Mouse (Mus musculus): ENCODE data around the gene Tmem120b.

Tmem120b gene

DNA sequence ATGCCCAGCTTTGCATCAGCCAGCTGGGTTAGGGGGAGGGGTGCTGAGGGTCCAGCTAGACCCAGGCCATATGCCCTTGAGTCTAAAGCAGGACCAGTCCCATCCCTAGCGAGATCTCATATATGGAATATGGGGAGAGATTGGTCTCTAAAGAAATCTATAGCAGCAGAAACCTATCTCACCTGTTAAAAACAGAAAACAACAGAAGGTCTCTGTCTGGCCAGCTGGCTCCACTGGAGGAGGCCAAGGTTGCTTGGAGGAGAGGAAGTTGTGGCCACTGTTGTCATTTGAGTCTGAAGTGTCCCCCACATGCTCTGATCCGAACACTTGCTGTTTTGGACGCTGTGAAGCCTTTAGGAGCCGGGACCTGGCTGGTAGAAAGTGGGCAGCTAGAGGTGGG lies 20.6 kb downstream of the Tmem120b start:
- no peak for DNase-seq (ENCODE audit: extremely low read depth, low read depth, low spot score)

DNA sequence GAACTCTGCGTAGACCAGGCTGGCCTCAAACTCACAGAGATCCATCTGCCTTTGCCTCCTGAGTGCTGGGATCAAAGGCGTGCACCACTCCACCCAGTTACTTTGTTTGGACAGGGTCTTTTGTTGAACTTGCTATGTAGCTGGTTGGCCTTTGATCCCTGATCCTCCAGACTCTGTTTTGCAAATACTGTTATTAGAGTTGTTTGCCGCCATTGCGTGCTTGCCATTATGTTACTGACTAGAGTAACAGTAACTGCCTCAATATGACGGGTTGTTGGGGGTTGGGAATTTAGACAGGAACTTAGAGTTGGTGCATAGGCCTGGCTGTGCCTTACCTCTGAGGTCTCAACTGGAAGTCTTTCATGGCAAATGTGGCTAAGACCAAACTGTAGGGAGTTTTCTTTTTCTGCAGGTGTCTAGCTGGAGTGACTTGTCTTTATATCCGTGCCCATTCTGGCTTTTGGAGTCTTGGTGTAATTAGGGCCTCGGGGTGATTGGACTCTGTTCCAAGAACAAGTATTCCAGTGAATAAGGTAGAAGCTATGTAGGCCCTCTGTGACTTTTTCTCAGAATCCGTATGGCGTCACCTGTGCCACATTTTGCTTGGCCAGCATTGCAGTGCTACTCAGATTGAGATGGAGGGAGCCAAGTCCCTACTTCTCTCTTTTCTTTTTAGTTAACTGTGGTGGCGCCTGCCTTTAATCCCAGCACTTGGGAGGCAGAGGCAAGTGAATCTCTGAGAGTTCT lies 22.5 kb downstream of the Tmem120b start:
- peak; percentile 65 for DNase-seq (ENCODE audit: extremely low read depth, low read depth, low spot score)

DNA sequence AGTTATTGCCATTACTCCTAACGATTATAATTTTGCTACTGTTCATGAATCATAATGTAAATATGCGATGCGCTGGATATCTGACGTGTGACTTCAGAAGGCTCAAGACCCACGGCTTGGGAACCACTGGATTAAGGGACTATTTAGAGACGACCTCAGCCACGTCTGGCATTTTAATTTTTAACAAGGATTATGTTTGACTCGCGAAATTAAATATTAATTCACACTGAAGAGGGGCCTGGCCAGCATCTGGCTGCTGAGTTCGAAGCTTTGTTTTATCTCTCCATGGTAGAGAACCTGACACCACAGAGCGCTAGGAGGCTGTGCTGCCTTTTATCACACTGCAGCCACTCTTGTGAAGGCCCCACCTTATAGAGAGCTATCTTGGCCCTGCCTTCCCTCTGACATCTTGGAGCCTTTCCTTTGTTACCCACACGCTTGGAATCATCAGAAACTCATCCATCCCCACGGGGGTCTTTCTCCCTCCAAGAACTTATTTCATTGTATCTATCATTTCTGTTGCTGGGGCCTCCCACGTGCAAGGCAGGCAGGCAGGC lies 24.9 kb downstream of the Tmem120b start:
- DNase-seq (ENCODE audit: extremely low read depth, low read depth, low spot score): no peak

DNA sequence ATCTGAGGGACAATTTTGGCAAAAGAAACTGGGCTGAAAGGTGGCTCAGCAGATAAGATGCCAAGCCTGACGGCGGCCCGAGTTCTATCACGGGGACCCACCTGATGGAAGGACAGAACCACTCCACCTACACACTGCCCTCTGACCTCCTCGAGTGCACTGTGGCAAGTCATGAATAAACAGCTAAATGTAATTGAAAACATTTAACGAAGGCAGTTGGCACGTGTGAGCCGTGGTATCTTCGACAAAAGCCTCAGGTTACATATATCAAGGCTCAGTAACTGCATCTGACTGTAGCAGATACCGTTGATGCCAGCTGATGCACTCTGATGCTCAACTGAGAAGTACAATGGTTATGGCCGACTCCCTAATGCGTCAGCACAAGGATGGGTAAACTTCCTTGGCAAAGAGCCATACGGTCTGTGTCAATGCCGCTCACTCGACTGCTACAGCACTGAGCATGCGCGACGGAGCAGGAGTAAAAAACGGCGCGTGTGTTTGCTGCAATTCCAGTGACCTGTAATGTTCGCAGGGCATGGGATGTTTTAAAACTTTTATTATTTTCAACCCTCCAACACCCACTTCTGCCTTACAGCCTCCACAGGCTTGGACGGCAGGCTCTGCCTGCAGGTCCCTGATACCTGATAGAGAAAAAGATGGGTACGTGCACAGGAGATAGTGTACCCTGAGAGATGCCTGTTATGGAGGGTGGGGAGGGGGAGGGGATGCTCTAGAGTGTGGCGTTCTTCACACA lies 26.2 kb downstream of the Tmem120b start:
- no peak for DNase-seq (ENCODE audit: extremely low read depth, low read depth, low spot score)

DNA sequence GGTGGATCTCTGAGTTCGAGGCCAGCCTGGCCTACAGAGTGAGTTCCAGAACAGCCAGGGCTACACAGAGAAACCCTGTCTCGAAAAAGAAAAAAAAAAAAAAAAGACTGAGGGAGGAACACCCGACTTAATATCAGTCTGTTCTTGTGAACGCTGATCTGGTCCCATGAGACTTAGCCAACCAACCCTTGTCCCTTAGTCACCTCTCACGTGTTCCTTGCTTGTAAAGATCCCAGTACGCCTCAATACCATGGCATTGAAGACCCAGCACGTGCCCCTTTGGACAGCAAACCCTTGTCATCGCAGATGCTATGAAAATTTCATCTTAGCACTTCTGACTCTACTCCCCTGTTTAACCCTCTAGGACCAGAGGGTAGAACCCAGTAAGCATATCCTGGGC lies 28.1 kb downstream of the Tmem120b start:
- DNase-seq (ENCODE audit: extremely low read depth, low read depth, low spot score): no peak

DNA sequence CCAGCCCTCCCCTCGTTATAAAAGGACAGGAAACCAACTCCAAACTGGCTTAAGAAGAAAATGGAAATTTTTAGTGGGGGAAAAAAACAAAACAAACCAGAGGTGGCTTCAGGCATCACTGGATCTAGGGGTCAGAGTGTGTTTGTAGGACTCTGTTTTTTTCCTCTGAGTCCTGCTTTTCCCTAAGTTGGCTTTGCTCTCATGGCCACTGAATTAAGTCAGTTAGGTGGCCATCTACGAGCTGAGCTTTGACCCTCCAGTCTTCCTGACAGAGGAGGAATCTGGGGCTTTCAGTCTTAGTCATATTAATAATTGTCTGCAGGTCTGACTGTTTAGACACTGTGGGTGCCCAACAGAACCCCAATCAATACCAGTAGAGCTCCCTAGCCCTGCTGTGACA lies 30.3 kb downstream of the Tmem120b start:
- no peak for DNase-seq (ENCODE audit: extremely low read depth, low read depth, low spot score)

DNA sequence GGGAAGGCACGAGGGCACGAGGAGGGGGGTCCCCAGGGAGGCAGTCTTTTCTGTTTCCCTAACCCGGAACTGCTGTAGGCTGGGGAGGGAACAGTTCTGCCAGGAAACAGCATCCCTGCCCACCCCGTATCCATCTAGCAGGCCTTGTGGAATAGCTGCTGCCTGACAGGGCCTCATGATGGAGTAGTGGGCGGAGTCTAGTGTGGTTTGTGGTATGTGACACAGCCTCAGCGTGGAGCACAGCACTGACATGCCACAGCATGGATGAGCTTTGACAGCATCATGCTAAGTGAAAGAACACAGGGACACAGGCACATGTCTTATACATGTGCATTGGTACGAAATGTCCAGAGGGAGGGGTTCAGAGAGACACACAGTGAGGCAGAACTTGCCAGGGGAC lies 34.2 kb downstream of the Tmem120b start:
- no peak for DNase-seq (ENCODE audit: extremely low read depth, low read depth, low spot score)

DNA sequence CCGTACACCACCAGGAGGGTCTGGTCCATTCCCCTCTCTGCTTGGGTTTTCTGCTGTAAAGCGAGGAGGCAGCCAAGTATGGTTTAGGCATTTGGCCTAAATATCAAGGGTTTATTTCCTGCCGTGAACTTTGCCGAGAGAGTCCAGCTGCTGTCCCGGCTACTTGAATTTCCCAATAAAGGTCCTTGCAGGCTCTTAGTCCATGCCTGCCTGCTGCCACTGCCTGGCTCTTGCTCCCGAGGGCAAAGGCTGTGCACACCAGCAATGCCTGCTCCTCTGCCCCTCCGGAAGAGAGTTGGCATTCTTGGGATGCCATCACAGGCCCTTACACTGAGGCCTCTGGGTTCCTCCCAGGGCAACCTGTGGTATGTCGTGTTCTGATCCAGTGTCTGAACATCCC lies 35.3 kb downstream of the Tmem120b start:
- no peak for DNase-seq (ENCODE audit: extremely low read depth, low read depth, low spot score)

DNA sequence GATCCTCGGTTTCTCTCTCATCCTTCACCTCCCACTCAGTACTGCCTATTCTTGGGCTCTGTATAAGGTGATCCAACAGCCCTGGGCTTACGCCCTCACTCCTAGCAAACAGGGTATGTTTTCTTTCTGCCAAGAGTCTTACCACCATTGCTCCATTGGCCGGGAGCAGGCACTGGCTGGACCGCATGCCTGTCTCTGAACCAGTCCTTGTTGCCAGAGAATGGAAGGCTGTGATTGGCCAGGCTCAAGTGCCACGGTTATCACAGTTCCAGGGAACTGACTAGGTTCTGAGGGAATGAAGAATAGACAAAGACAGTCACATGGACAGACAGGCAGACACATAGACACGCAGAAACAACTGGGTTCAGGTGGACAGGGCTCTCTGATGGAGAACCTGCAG lies 36.6 kb downstream of the Tmem120b start:
- DNase-seq (ENCODE audit: extremely low read depth, low read depth, low spot score): no peak

DNA sequence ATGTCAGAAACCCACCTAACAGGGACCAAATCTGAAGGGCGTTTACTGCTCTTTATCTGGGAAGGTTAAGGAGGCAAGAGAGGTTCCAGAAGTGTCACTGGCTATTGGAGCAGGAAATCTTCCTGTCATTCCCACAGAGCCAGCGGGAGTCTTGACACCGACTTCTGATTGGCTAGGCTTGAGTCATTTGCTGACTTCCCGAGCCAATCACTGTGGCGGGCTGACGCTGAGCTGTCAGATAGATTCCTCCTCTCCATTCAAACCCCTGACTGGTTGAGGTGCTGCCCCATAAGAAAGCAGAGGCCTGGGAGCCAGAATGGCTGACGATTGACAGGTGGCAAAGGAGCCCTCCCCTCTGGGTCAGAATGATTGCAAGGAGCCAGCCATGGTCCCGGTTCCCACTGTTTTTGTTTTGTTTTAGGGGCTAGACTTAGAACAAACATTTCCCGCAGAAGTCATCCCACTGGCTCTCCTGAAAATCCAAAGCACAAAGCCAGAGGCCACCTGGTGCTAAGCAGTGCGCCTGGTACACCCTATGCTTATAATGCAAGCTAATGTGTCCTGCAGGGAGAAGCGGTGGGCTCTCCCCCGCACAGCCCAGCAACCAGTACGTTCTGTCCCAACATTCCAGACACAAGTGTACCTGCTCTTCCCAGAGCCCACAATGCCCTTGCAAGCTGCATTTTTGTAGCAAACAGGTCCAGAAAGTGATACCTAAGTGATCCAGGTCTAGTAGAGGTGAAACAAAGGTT lies 41.4 kb downstream of the Tmem120b start:
- DNase-seq (ENCODE audit: extremely low read depth, low read depth, low spot score): no peak

DNA sequence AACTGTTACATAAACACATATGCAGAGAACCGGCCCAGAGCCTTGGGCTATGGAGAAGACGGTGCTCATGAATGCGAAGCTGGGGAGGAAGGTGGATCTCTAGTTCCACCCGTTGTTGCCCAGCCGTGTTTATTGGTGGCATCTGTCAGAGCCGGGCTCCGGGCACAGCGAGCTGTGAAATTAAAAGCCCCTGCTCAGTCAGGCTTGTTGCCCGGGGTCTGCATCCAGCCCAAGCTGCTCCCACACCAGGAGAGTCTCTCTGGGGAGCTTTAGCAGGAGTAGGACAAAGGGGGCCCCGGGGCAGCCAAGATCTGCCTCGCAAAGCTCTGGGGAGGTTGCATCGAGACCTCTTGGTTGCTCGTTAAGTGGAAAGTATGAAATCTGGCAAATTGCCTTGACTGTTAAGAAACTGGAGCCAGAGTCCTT lies 42.1 kb downstream of the Tmem120b start:
- no peak for DNase-seq (ENCODE audit: extremely low read depth, low read depth, low spot score)

DNA sequence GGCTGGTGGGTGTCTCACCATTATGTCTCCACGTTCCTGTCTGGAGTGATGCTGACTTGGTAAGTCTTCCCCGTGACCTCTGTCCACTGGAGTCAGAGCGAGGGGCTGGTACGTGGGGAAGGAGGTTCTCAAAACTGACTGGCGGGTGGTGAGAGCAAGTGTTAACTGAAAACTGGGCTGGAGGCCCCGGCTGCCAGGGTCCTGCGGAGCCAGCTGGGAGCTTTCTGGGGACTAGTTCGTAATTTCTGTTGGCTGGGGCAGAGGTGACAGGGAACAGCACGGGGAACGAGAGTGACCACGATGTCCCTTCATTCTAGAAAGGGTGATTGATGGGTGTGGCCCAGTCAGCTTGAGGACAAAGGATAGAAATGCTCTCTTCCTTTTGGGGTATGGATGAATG lies 45.9 kb downstream of the Tmem120b start:
- no peak for DNase-seq (ENCODE audit: extremely low read depth, low read depth, low spot score)

DNA sequence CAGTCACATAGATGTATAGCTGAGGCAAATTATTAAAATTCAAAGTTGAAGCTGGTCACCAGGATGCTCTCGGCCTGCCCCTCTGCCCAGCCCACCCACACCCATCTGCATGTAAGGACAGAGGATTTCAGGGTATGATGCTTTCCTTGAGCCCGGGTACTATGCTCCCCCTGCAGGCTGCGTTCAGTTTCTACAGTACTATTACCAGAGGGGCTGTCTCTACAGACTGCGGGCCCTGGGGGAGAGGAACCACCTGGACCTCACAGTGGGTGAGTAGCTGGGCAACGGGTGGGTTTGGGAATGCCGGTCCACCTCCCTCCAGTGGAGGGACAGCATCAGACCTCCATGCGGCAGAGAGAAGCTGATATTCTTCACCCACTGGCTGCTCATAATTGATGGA lies 46.7 kb downstream of the Tmem120b start:
- no peak for DNase-seq (ENCODE audit: extremely low read depth, low read depth, low spot score)

DNA sequence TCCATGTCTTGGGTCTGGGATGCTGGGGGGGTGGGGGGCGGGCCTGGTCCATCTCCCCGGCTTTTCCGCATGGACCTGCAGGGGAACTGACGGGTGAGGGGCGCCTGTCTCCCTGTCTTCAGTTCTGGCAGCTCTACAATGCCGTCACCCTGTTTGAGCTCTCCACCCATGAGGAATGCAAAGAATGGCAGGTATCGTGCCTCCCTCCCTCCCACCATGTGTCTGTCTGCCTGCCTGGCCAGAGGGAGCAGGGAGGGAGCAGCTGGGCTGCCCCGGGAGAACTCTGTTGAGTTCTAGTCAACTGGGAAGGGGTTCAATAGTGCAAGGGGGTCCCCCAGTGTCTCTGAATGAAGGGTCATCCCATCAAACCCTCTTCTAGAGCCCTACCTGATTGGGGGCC lies 47.9 kb downstream of the Tmem120b start:
- DNase-seq (ENCODE audit: extremely low read depth, low read depth, low spot score): no peak

DNA sequence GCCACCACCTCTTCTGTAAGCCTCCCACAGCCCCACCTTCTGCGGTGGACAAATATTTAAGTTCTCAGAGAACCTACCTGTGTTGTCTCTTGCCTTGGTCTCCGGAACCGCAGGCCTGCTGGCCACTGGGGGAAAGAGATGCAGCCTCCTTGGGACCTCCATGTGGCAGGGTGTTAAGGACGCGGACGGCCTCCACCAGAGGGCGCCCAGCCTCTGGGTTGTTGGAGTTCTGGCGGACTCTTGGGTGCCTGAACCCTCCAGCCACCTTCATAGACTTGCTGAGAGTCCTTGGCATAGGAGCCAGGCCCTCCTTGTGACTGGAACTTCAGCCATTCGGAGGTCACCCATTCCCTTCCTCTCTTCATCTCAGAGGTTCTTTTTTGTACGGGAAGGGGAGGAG lies 49.0 kb downstream of the Tmem120b start:
- no peak for DNase-seq (ENCODE audit: extremely low read depth, low read depth, low spot score)

DNA sequence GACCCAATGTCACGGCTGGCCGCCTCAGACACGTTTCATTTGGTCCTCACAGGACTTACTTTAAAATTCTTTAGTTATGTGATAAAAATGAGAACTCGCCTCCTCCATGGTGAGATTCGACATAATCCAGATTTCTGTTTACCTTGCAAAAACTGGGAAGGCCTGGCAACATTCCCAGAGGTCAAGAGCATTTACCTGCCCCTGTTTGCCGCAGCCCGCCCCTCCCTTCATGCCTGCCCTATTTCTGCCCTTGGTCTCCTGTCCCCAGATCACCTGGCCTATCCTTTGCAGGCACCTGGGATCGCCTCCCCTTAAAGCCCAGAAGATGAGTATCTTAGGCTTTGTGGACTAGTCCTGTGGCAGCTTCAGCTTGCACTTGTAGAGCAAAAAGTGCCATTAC lies 49.6 kb downstream of the Tmem120b start:
- no peak for DNase-seq (ENCODE audit: extremely low read depth, low read depth, low spot score)

DNA sequence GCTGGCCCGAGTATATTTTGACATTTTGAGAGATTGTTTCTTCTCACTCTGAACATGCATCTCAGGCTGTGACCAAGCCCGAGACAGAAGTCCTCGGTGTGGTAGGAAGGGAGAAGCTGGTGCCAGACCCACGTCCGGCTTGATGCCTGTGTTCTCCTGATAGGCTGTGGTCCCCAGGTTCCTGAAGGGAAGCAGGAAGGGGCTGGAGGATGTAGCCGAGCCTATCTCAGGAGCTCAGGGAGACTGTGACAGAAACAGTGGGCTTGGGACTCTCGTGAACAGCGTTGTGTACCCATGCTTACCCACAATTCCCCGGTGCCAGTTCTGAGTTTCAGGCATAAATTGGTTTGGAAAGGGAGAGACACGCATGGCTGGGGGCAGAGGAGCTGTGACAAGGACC lies 50.6 kb downstream of the Tmem120b start:
- DNase-seq (ENCODE audit: extremely low read depth, low read depth, low spot score): no peak

DNA sequence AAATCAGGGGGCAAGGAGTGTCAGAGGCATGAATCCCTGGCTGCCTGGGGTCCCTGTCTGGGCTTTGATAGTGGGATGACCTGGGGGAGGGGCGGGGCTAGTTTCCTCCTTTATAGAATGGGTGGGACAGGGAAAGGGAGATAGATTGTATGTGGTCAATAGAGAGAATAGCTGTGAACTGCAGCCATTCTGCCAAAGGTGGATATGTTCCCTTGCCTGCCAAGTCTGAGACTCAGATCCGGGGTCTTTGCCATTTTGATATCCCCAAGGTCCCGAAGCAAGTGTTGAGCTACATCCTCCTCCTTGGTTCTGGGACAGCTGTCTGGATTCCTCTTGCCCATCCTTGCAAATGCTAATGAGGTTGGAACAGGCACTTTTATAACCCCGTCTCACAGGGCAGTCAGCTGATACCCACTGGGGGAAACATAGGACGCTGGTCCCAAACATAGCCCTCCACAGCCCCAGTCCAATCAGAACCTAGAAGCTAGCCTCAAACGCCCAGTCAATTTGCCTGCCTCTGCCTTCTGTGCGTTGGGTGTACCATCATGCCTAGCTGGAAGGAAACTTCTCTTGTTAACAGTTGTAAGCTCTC lies 52.5 kb downstream of the Tmem120b start:
- no peak for DNase-seq (ENCODE audit: extremely low read depth, low read depth, low spot score)

DNA sequence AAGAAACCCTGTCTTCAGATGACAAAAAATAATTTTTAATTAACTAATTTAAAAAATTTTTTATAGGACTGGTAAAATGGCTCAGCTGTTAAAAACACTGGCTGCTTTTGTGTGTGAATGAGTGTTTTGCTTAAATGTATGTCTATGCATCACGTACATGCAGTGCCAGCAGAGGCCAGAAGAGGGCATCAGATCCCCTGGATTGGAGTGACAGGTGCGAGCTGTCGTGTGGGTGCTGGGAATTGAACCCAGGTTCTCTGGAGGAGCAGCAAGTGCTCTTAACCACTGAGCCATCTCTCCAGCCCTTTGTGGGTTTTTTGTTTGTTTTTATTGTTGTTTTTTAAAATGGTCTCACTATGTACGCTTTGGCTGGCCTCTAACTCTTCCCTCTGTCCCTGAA lies 54.0 kb downstream of the Tmem120b start:
- no peak for DNase-seq (ENCODE audit: extremely low read depth, low read depth, low spot score)

DNA sequence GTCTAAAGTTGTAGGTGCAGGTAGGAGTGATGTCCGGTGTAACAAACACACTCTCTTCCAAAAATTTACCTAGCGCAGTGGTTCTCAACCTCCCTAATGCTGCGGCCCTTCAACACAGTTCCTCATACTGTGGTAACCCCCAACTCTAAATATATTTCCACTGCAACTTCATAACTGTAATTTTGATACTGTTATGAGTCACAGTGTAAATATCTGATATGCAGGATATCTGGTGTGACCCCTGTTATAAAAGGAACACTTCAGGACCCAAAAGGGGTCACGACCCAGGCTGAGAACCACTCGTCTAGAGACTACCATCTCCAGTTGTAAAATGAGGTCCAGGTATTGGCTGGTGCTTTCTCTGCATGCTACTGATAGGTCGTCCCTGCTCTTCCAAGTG lies 56.9 kb downstream of the Tmem120b start:
- DNase-seq (ENCODE audit: extremely low read depth, low read depth, low spot score): no peak
